Mouse (Mus musculus) heart, adult 11 months (tissue): ENCODE data around the gene 1700037C18Rik.
A peak's percentile ranks its signal among the peaks of the same experiment; 100 is the strongest.

Experiments
- DNase-seq: peaks from one replicate; pipeline ENCODE4 v3.0.0; 2022

The 1700037C18Rik gene

DNA sequence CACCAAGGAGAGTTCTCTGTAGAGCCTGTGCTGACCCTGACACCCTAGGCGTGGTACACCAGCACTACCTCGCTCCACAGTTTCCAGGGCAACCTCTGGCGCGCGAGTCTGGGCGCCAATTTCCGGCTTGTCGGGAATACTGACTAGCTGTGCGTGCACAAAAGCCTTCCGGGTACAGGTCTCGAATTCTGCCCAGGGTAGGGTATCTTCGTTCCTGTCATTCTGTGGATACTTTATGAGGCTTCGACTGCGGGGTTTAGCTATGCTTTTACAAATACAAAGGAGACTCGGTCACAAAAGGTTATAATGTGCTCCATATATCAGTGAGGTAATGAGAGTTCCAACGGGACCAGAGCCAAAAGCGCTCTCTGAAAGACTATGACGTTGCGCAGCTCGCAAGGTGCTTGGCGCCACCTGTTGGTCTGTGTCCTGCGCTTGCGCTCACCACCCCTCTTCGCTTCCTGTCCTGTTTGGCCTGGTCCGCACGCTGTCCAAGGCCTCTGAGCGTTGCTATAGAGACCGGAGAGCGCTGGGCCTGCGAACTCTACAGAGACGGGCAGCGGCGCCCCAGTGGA, at the start of gene 1700037C18Rik, which contains the start of gene Cluap1:
Gene 1700037C18Rik (minus strand): TSS at position 153 of the 575 bp plus-strand sequence.
Gene Cluap1 (plus strand): TSS at position 265 of the 575 bp plus-strand sequence.
- peak; percentile 99 for DNase-seq

DNA sequence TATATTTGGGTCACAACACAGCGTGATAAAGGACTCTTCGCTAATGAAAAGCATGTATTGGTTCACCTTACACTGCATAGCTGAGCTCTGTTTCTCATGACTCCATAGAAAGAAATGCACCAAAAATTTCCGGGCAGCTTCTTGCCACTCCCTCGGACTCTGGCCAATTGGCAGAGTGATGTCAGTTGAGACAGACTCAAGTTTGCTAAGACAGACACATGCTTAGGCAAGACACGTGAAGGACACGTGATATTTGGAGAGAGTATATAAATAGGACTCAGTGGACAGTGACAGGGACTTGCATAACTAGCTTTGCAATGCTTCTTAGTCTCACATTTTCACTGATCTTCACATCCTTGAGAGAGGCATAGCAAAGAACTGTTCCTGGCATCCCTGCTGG, 47.9 kb upstream of the 1700037C18Rik start:
- DNase-seq, result peak; percentile 95

DNA sequence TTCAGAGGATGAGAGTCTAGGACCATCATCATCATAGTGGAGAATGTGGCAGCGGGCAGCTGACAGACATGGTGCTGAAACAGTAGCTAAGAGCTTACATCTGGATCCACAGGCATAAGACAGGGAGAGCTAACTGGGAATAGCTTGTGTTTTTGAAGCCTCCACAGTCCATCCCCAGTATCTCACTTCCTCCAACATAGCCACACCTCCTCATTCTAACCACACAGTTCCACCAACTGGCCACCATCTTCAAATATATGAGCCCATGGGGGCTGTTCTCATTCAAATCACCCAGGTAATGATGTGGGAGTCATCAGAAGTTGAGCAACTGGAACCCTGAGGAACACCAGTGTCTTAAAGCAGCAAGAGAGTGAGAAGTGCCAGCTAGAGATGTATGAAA, 42.7 kb upstream of the 1700037C18Rik start:
- no peak for DNase-seq

DNA sequence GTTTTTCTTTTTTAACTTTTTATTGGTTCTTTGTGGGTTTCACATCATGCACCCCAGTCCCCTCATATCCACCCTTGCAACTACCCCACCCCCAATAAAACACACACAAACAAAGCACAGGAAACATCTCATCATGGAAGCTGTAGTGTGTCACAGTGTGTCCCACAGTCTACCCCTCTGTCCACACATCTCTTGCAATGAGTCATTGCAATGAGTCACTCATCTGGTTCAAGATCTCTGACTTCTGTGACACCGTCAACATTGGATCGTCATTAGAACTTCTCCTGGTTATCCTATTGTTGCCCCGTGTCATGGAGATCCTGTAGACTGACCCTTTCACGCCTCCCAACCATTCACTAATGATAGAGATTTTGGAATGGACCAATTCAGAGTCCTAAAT, 26.2 kb upstream of the 1700037C18Rik start:
- DNase-seq, result no peak

DNA sequence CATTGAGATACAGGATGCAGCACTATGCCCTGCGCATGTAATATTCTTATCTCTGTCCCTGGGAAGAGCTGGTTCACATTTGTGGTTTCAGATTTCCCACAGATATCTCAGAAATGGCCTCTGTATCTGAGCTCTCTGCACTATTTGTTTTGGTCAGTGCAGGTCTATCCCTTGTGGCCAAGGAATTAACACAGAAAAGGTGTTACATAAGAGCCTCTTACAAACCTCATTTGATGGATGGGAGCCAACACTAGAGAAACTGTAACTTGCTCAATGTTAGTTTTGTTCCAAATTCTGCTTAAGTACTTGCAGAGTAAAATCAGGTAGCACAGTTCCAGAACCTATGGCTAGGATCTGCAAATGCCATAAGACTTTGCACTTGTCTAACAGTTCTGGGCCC, 25.6 kb upstream of the 1700037C18Rik start:
- no peak for DNase-seq

DNA sequence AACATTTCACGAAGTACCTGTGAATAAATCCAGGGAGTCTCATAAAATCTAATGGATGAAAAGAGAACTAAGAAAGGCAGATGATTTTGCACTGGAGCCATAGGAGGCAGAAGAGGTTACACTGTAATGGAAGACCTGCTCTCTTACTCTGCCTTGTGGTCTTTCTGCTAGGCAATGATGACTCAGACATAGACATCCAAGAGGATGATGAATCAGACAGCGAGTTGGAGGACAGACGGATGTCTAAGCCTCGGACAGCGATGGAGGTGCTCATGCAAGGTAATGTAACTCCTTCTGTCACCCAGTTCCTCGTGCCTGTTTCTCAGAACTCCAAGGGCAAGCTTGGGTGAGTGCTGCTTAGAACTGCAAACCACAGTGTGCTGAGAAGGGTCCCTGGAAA, 25.0 kb upstream of the 1700037C18Rik start:
- DNase-seq, result no peak

DNA sequence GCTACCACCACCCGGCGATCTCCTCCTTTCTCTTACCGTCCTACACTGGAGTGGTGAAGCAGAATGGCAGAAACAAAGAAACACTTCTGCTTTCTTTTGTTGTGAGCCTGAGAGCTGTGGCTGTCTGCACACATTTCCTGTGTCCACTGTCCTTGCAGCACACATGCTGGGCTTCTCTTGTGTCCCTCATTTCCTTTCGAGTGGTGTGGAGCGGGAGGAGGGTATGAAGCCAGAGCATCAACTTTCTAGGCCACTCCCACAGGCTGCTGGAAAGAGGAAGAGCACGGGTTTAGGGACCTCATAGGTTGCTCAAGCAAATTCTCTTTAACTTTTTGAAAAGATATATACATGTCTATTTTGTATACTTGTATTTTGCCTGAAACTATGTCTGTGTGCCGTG, 20.7 kb upstream of the 1700037C18Rik start:
- DNase-seq, result peak; percentile 96

DNA sequence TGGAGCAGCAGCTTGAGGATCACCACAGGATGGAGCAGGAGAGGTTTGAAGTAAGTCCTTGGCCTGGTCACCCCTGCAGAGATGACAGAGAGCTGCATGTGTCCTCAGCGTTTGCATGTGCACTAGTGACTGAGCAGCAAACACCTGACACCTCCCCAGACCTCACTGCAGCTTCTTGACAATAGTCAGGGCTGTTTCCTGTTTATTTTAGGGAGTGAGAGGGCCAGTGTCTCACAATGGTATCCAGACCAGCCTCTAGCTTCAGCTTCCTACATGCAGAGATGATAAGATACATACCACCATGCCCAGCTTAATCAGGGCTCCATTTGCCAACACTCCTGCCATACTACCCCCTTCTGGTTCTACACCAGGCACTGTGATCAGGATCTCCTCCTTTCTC, 20.1 kb upstream of the 1700037C18Rik start:
- no peak for DNase-seq

DNA sequence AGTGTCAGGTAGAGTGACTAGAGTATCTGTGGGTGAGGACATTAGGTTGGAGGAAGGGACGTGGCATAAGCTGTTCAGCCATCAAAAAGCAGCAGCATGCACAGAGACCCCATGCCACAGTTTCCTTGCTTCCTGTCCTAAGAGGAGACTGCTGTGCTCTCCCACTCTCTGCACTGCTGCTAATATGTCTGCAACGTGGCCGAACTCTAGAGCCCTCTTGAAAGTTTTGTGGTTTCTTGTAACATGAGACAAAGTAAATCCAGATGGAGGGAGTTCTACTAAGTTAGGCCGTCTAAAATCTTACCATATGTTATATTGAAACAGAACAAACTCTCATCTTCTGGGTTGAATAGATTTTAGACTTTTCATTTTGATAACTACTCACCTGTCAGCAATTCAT, 15.5 kb upstream of the 1700037C18Rik start:
- no peak for DNase-seq

DNA sequence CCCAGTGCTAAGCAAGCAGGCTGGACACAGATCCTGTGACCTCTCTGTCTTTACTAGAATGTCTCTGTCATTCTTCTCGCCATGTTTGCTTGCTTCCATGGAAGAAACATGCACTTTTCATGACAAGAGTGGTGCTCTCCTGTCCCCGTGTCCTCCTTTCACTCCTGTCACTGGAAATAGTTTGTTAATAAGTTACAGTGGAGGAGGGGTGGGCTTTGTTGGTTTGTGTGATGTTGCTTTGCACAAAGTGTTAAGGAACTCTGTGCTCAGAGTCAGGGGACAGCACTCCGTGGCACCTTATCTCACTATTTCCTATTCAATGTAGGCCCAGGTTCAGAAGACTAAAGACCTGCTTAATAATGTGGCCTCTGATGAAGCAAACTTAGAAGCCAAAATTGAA, 15.0 kb upstream of the 1700037C18Rik start:
- no peak for DNase-seq

DNA sequence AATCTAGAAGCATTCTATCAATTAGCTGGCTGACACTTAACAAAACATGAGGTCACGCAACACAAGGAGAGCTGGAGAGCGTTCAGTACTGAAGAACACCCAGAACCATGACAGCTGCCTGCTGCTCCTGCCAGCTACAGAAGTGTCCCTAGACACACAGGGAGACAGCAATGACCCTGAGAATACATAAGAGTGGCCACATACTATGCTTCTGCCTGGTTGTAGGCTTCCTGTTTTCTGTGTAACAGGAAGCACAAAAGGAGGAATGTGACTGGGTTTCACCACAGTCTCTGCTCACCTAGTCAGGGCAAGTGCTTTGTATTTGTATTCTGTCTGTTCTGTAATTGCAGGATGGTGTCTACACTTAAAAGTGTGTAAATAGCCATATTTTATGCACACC, 12.3 kb upstream of the 1700037C18Rik start:
- no peak for DNase-seq

DNA sequence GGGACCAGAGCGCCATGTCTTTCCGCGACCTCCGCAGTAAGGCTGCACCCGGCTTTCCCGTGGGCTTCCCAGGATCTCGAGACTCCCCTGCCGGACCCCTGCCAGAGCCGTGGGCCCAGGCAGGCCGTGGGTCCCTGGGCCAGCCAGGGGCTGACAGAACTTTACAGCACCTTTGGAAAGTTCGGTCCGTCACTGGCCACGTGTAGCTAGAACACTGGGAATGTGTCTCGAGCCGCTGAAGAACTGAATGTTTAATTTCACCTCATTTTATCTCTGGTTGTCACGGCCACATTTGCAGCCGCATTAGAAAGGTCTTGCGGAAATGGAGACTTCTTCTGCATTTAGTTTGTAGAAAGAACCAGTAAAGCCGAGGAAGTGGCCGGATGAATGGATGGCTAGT, 629 bp upstream of the 1700037C18Rik start:
- DNase-seq, result no peak

DNA sequence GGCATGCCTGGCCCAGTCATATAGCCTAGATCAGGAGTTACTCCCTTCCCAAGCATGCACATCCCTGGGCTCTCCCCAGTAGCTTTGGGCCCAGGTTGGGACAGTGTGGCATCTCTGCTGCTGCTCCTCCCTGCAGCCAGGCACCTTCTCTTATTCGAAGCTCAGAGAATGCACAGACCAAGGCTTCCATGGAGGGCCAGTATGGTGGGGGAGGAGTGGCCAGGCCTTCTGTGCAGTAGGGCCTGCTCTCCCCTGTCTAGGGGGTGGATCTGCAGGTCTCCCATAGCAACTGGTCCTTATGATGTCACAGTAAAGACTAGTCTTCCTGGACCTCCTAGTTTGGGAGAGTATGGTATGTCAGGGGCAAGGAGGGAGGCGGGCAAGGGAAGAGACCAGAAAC, 1.0 kb downstream of the 1700037C18Rik start:
- peak; percentile 91 for DNase-seq

DNA sequence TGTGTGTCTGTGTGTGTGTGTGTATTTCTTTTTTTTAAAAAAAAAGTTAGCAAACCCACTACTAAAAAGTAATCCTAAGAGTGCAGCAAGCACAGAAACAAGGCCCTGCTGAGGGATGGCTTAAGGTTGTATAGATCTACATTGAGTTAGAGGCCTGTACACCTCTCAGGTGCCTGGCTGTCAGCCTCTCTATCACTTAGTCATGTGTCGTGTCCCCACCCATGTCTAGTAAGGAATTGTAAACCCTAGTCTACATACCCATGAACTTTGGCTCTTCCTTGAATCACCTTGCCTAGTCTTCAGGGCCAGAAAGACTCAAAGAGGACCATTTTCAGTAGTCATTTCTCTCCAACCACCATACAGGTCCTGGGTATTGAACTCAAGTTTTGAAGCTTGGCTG, 11.9 kb downstream of the 1700037C18Rik start:
- no peak for DNase-seq

DNA sequence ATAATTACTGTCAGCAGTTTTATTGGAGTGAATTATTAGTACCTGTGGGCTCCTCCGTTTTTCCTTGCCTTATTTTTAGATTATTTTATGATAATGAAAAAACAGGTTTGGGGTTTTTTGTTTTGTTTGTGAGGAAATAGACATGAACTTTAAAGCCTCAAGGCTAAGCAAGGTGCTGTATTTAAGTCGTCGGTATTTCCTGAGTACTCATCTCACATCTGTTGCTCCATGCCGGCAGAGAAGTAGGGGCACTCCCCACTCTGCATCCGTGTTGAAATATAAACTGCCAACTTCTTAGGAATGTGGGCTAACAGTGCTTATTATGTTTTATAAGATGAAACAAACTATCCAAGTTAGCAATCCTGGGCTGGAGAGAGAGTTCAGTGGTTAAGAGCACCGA, 12.4 kb downstream of the 1700037C18Rik start:
- no peak for DNase-seq

DNA sequence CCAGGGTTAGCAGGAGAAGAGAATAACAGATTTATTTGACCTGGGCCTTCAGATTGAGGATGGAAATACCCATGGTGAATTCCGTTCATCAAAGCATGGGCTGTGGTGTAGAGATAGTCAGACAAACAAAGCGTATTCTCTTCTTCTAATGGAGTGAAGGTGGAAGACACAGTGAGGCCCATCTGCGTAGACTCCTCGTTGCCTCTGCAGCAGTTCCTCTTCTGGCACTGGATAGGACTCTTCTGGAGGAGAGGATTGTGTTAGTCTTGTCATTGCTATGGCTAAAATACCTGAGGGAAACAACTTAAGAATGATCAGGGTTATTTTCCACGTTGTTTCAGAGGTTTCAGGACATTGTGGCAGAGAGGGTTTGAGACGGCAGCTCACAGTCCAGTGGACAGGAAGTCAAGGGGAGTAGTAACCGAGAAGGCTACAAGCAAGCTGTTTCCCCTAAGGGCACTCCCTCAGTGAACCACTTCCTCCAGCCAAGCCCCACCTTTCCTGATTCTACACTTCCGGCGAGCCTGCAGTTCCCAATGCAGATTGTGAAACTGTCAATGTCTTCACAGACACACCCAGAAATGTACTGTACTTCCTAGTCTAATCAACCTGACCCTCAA, 13.2 kb downstream of the 1700037C18Rik start:
- peak; percentile 98 for DNase-seq

DNA sequence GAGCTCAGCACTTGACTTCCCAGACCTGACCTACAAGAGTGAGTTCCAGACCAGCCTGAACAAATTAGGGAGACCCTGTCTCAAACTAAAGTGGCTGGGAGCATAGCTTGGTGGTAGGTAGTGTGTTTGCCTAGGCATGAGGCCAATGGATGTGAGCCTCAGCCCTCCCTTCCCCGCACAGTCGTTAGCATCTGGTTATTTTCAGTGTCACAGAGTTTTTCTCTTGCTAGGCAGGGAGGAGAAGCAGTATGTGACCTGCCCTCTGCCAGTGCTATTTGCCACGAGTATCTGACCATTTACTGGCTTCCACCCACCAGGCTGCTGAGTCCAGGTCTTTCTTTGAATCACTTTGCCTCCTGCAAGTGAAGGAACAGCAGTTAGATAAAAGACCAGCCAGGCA, 14.8 kb downstream of the 1700037C18Rik start:
- DNase-seq, result peak; percentile 91

DNA sequence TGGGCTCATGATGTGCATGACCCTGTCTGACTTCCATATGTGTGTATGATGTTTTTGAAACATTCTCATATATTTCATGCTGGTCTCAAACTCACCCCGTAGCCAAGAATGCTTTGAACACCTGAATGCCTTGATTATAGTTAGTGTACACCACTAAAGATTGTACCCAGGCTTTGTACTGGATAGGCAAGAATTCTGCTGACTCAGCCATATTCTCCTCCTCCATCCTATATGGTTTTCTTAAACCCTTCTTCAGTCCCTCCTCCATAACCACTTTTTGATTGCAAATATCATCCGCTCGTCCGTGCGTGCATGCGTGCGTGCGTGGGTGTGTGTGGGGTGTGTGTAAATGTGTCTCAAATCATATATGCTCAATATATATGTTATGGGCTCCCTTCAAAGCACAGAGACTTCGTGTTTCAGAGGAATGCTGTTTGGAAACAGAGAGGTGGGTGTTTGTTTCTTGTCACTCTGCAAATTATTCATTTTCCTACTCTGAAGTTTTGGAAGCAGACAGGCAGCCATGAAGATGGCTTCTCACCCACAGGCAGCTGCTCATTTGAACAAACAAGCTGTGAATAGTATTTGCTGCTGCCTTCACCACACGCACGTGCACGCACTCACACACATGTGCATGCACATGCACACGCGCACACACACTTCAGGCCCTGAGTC, 16.7 kb downstream of the 1700037C18Rik start:
- DNase-seq, result peak; percentile 65

DNA sequence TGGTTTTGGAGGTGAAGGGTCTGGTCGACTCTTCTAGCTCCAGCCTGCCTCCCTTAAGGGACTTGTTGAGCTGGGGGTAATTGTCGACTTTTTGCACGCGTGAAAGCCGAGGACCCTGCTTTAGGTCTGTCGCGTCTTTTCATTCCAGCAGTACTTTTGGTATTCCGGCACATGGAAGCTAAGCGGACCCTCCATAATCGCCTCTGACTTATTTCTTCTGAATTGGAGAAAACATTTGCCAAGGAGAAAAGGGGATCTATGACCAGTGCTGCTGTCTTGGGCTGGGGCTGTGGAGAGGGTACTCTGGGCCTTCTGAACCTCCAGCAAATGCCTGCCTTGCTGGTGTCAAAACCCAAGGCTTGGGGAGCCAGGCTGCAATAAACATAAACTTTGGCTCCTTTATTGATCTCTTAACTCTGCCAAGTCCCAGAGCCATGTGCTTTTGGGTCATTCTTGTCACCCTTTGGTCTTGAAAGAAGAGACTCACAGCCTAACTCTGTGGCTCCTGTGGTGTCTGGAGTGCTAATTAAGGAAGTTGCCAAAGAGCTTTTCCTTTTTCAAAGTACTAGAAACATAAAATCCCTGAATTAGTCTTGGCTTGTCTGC, 23.3 kb downstream of the 1700037C18Rik start:
- peak; percentile 91 for DNase-seq

DNA sequence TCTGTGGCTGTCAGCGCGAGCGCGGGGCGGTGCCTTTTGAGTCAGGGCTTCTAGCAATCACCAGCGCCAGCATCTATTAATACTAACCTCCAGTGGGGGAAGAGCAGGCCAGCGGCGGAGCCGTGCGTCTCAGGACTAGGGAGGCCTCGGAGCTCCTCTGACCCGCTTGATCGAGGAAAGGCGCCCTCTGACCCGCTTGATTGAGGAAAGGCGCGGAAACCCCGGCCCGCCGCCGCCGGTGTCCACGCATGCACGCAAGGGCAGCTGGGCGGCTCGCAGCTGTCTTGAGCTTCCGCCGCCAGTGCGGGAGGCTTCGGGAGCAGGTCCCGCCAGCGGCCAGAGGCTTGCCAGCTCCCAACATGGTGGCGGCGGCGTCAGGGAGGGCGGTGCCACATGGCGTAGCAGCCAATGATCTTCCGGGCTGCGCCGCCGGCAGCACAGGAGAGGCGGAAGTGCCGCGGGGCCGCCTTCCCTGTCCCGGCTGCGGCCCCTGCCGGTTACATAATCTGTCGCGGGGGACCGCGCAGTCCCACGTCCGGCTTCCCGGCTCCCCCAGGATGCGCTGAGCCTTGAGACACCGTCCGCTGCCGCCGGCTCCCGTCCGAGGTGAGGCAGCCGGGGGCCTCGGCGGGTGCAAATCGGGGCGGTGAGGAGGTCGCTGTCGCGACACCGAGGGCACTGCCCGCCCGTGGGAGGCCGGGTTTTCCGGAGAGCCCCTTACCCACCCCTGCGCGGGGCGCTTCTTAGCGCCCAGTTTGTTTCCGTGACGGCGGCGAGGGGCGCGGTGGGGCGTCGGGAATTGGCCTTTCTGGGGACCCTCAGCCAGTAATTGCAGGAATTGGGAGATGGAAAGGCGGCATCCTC, 24.1 kb downstream of the 1700037C18Rik start, which contains the start of the genes Zfp597 and Gm20695:
Gene Zfp597 (minus strand): TSS at position 361 of the 864 bp plus-strand sequence.
Gene Gm20695 (plus strand): TSS at position 448 of the 864 bp plus-strand sequence.
- DNase-seq, result peak; percentile 99

DNA sequence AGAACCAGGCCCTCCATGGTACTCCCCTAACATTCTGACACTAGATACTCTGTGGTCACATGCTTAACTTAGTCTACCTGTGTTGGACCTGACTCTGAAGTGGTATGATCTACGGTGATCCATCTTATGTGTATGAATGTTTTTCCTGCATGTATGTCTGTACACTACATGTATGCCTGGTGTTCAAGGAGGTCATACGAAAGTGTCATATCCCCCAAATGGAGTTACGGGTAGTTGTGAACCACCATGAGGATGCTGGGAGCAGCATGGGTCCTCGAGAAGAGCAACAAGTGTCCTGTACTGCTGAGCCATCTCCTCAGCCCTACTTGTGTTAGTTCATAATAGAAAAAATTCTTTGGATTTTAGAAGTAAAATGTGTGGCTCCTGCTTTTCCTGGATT, 32.1 kb downstream of the 1700037C18Rik start:
- peak; percentile 71 for DNase-seq

DNA sequence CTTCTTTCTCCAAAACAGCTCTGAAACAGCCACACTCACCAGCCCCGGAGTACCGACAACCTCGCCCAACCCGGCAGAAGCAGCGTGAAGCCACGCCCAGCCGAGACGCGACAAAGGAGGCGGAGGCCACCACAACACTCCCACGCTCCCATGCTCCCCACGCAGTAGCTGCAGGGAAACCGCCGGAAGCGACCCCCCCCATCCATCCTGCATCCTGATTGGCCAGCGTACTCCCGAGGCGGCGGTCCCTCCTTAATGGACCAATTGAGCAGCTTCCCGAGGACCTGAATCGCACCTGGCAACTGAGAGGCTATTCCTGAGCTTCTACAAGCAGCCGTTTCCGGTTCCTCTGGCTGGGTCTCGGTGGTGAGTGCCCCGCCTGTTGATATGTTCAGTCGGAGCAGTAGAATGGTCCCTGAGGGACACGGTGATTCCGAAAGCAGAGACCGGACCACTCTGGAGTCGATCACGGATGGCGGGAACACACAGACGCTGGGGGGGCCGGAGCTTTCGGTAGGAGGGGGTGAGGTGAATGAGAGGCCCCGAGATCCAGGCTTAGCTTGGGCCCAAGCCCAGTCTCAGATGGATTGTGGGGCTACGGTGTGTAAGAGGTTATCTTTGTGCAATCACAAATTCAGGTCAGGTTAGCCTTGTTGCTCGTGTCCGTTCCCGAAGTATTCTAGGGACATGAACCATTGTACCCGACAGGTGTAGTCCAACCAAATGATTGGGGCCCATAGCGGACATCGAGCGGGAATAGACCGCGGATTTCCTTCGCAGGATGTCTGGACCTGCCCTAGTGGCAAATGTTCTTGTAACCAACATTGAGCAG, 36.1 kb downstream of the 1700037C18Rik start, which contains the start of gene Naa60:
Gene Naa60 (plus strand): TSS at position 160 of the 832 bp plus-strand sequence.
- DNase-seq, result peak; percentile 99
